Mouse (Mus musculus): ENCODE measurements around the gene Ankrd11.

DNA sequence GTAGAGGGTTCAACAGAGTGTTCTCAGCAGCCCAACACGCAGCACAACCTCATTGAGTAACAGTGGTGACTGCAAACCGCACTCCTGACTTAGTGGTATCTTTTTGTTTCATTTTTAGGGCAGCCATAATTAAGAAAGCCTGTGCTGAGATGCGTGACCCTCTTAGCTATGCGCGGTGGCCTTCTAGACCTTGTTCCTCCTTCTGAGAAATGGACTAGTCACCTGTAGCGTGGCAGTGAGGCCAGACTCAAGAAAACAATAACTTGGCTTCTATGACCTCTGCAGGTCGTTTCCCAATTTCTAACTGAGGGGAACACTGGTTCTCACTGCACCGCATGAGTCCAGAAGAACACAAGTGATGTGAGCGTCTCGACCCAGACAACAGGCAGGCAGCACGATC is 137.6 kb downstream of the Ankrd11 start:
- TF ChIP-seq CTCF (IDR thresholded peaks at IDR 0.05; ENCODE audit: low read depth, low read length) (no peak), GATA1 (IDR thresholded peaks at IDR 0.05; ENCODE audit: borderline replicate concordance, low read length) (no peak), TAL1 (conservative IDR thresholded peaks at IDR 0.05; ENCODE audit: low read depth, low read length) (no peak), POLR2AphosphoS5 (IDR thresholded peaks at IDR 0.05; ENCODE audit: insufficient replicate concordance, low read depth, low read length) (no peak), GATA2 (IDR thresholded peaks at IDR 0.05; ENCODE audit: borderline replicate concordance, low read depth, low read length) (no peak)

All from G1E (cell line).